Mouse (Mus musculus): ENCODE measurements around the gene Elf4.

Gene Elf4

GRCm38 (mm10) chrX:48462754-48463507, at the start of gene Elf4:
Gene Elf4, minus strand, starts transcription at chrX:48463132.
- peak; percentile 30 for DNase-seq (ENCODE audit: low spot score)

GRCm38 (mm10) chrX:48493763-48494162, 30.8 kb upstream of the Elf4 start:
- no peak for DNase-seq (ENCODE audit: low spot score)

GRCm38 (mm10) chrX:48481687-48482086, 18.8 kb upstream of the Elf4 start:
- no peak for DNase-seq (ENCODE audit: low spot score)

- DNase-seq (ENCODE audit: low spot score), result no peak
These were observed 18.2 kb upstream of the Elf4 start for GRCm38 (mm10) chrX:48481095-48481494.

DNA sequence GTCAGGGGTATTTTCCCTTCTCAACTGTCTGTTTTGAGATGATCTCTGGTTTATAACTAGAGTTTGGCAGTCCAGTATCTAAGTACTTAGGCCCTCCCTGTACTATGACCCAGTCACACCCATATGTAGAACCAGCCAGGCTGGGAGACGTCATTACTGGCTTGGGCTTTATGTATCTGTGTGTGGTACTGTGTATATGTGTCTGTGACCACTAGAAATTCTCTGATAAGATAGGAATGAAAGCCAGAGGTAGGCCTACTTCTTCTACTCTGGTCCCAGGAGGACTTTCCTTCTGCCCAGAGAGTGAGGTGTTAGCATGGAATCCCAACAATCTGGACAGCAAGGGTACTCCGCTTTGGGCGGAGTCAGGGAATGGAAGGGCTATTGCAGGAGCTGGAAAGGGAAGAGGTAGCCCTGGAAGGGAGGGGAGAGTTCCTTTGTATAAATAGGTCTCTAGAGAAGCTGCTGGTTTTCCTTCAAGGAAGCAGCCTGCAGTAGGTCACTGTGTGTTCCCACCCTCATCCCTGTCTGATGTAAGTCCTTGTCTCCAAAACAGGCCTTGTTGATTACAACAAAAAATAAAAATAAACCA, 4.5 kb upstream of the Elf4 start:
- no peak for DNase-seq (ENCODE audit: low spot score)

- DNase-seq (ENCODE audit: low spot score), result no peak
These were observed 3.2 kb upstream of the Elf4 start for GRCm38 (mm10) chrX:48466174-48466573.

- DNase-seq (ENCODE audit: low spot score), result no peak
These were observed 1.5 kb upstream of the Elf4 start for GRCm38 (mm10) chrX:48464436-48464835.

DNA sequence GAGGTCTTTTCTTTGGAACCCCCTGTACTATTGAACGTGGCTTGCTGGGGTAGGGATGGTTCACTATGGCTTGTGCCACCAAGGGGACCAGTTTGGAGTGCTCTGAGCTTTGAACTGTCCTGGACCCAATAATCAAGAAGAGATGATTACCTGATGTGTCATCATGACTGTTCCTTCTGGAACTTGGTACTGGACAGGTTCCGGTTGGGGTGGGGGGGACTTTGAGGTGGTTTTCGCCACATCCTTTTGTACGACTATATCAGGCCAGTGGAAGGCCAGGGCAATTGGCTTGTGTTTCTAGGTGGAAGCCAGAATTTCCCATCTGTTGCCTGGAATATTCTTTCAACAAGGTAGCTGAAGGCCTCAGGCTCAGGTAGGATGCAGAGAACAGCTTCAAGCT, 704 bp upstream of the Elf4 start:
- DNase-seq (ENCODE audit: low spot score), result no peak

- no peak for DNase-seq (ENCODE audit: low spot score)
These were observed 635 bp downstream of the Elf4 start for GRCm38 (mm10) chrX:48462297-48462696.

- DNase-seq (ENCODE audit: low spot score), result no peak
These were observed 1.9 kb downstream of the Elf4 start for GRCm38 (mm10) chrX:48461006-48461405.

DNA sequence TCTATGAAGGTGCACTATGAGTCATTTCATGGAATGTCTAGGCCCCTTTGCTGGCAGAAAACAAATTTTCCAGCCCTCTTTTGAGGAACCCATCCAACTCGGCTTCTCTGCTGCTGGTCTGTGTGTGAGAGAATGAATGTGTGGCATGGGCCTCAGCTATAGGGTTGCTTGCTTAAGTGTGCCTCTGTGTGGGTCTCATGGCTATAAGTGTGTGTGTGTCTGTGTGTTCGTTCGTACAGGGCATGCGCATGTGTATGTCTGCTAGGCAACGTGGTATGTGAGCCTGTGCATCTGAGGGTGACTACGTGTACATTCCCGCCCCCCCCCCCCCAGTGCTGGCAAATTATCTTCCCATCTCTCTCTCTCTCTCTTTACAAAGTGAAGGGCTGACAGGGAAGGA, 2.4 kb downstream of the Elf4 start:
- no peak for DNase-seq (ENCODE audit: low spot score)

- DNase-seq (ENCODE audit: low spot score), result no peak
These were observed 6.0 kb downstream of the Elf4 start for GRCm38 (mm10) chrX:48456956-48457355.

DNA sequence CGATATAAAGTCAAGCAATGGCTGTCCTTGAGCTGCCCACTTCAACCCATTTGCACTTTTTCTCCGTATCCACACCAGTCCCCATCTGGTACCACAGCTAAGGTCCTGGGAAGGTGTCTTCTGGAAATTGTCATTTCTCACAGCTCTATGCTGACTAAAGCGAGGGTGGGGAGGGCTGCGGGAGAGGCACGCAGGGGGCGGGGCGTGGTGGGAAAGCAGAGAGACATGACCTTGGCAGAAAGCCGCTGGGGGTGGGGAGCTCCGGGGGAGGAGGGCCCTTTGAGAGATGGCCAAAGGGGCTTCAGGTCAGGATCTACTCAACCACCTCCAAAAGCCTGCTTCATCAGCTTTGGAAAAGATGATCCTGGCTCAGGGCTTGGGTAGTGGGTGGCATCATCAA, 7.9 kb downstream of the Elf4 start:
- DNase-seq (ENCODE audit: low spot score), result no peak

- no peak for DNase-seq (ENCODE audit: low spot score)
These were observed 8.4 kb downstream of the Elf4 start for GRCm38 (mm10) chrX:48454495-48454878.

DNA sequence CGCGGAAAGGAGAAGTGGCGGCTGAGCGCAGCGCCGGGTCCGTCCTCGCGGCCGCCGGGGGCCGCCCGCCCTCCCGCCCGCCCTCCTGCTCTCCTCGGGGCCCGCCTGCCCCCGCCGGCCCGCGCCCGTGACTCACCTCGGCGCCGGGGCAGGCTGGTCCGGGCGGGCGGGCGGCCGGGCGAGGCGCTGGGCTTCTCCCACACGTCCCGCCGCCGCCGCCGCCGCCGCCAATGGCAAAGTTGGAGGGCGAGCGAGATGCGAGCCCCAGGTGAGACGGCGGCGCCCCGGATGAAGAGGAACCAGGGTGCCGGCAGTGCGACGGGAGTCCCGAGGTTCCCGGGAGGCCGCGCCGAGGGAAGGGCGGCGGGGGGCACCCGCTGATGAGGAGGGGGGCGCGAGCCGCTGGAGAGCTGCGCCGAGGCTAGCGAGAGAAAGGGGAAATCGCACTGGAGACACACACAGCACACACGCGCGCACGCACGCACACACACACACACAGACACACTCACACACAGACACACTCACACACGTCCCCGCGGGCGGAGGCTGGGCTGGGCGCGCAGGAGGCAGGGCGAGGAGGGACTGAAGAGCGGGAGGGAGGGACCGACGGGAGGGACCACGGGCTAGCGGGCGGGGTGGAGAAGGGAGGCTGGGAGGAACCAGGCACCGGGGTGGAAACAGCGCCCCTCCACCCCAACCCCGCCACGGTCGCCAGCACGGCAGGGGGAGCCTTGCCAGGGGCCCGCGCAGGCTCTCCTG, 9.0 kb downstream of the Elf4 start:
- peak; percentile 39 for DNase-seq (ENCODE audit: low spot score)

DNA sequence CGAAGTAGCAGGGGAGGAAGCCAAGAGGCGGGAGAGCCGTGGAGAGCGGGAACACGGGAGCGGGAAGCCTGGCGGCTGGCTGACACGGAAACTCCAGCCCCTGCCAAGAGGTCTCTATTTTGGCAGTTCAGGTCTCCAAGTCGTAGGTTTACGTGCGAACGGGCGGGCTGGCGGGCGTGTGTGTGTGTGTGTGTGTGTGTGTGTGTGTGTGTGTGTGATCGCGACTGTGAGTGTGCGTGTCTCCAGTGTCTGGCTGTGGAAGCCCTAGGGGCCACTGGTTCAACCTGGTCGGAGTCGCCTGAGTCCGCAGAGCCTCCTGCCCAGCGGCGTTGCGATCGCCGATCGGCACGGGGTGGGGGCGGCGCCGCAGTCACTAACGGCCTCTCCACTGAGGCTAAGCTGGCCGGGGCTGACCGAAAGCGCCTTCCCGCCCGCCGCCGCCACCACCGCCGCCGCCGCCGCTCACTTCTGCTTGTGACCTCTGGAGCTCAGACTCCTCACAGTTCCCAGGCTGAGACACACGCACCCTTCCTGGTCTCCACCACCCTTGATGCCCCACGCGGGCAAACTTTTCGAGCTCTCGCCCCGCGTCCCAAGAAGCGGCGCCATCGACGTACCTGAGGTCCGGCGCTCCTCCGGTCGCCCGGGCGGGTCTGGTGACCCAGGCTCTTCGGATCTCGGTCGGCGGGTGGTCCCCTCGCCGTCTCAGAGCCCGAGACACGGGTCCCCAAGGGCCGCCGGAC, 9.8 kb downstream of the Elf4 start:
- no peak for DNase-seq (ENCODE audit: low spot score)

- no peak for DNase-seq (ENCODE audit: low spot score)
These were observed 10.6 kb downstream of the Elf4 start for GRCm38 (mm10) chrX:48452231-48452890.

DNA sequence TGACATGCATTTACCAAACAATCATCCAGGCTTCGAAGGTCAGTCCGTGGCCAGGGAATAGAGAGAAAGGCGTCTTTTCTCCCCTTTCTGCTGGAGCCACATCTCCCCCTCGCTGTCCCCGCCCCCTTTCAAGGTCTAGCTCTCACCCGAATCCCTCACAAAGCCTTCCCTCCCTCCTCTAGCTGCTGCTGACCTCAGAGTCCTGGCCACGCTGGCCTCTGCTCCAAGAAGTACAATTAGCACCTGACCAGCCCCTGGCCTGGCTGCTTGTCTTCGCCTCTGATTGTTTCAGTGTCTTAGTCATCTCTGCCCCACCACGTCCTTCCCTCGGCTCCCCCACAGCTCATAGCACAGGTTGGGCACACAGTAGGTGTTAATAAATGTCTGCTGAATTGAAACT, 13.3 kb downstream of the Elf4 start:
- DNase-seq (ENCODE audit: low spot score), result no peak

GRCm38 (mm10) chrX:48444677-48445076, 18.3 kb downstream of the Elf4 start:
- DNase-seq (ENCODE audit: low spot score), result no peak

- DNase-seq (ENCODE audit: low spot score), result no peak
These were observed 21.0 kb downstream of the Elf4 start for GRCm38 (mm10) chrX:48441954-48442353.

DNA sequence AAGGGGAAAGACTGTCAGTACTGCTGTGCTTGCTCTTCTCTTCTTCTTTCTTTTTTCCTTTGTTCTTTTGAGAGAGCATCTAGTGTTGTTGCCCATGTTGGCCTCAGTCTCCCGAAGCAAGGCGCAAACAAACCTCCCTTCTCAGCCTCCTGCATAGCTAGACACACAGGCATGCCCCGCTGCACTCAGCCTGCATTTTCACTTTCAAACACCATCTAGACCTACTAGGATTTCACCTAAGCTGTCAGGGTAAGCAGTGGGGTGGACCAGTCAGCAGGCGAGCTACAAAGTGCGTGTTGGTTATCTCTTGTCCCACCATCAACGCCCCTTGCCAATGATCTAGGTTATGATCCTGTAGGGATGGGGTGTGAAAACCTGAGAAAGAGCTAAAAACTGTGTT, 21.4 kb downstream of the Elf4 start:
- no peak for DNase-seq (ENCODE audit: low spot score)

DNA sequence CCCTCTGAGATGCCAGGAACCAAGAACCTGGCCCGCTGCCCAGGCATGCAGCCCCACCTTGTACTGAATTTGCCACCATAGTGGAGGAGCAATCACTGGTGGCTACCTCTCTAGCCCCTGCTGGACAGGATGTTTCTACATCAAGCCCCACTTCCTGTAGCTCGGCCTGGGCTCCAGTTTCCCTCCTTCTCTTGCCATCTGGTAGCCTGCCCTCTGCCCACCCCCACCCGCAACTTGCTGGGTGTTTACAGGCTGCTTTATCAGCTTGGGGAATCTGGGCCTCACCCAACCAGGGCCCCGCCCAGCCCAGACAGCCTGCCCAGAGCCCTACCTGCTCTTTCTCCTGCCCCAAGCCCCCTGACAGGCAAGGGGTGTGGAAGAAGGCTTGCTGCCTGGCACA, 23.9 kb downstream of the Elf4 start:
- no peak for DNase-seq (ENCODE audit: low spot score)
